Mouse (Mus musculus) embryo, embryonic 10.5 days (tissue): ENCODE data around the gene Tmem115.
"Not testable (repeated sequence)": the region's sequence is repeated elsewhere in the genome, so short reads cannot be mapped to it uniquely, and the experiment has no call there.

ENCODE experiments used
- DNase-seq: peaks from one replicate; pipeline ENCODE4 v3.0.0-alpha.2; 2015; ENCODE audit warnings: low spot score

The Tmem115 gene

DNA sequence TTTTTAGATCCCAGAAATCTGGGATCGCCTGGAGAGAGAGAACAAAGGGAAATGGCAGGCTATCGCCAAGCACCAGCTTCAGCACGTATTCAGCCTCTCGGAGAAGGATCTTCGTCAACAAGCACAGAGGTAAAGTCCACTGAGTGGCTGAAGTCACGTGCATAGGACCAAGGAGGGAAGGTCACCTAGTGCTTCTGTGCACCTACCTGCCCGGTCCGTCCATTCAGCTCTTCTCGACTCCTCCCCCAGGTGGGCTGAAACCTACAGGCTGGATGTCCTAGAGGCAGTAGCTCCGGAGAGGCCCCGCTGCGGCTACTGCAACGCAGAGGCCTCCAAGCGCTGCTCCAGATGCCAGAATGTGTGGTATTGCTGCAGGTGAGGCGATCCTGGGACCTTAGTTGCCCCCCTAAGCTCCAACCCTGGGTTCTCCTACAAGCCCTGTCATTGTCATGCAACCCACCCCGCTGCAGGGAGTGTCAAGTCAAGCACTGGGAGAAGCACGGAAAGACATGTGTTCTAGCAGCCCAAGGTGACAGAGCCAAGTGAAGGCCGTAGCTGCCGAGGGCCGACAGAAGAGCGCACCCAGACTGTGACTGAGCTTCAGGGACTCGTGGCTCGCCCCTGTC lies 16.9 kb downstream of the Tmem115 start:
- DNase-seq: no peak

DNA sequence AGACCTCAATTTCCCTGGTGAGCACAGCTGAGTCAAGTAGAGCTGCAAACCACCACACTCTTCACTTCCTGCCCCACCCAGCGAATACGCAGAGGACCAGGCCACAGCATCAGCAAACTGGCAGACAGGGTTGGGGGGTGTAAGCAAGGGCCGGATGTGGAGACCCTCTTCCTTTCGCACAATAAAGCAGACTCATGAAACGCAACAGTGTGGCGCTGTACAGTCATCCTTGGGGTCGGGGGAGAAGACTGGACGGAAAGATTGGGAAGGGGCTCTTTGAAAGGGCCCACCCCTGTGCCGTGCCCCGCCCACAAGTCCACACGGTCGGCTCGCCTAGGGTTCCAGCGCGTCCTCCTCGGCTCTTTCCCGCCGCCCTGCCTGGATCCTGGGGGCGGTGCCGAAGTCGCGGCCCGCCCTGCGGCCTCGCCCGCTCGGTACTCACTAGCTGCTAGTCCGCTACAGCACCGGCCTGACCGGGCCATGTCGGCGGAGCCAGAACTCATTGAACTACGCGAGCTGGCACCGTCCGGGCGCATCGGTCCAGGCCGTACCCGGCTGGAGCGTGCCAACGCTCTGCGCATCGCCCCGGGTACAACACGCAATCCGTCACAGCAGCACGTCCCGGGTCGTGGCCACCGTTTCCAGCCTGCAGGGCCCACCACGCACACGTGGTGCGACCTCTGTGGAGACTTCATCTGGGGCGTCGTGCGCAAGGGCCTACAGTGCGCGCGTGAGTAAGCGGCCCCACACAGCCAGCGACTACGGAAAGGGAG lies 17.6 kb downstream of the Tmem115 start, which contains the start of gene Rassf1:
TSS of gene Rassf1 (plus strand) at position 439 of the 773 bp plus-strand sequence.
- peak; percentile 77 for DNase-seq

DNA sequence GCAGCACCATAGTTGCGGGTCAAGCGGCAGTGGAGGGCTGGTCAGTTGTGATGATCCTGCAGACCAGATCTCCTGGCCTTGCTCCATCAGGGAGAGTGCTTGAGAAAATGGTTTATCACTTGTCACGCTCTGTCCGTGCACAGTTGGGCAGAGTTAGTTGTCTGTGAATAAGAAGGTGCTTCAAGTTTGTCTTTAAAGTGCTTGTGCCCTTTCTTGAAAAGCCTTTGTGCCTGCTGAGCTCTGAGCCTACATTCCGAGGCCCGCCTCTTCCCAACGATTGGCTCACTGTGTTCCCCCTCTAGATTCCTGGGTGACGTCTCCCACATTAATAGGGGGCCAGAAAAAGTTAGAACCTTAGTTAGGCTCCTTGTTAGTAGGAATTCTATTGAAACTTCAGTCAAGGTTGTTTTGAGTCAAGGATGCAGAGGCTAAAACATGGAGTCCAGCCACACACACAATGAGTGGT lies 18.2 kb downstream of the Tmem115 start:
- peak; percentile 58 for DNase-seq

DNA sequence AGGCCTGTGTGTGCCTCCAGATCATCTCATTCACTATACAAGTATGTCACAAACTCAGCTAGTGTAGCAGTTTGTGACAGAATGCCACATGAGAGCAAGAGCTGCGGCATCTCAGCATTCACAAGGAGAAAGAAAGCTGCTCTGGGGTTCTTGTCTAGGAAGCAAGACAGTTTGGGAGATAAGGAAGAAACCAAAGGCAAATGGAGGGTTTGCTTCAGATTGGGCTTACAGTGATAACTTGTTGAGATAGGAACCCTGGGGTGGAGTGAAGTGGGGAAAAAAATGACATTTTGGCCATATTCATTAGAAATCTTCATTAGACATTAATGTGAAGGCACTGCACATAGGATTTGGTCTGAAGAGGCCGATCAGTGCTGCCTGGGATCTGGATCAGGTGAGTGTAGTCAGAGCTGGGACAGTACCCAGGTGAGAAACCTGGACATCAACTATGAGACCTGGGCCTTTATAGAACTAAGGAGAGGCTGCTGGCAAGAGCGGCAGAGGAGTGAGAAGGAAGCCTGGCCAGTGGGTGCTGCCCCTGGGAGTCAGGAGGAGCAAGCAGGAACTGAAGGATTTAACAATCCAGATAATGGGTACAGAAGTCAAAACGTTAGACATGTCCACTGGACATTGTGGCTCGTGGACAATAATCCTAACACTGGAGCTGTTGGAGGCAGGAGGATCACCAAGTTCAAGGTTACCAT lies 19.1 kb downstream of the Tmem115 start:
- DNase-seq: no peak

DNA sequence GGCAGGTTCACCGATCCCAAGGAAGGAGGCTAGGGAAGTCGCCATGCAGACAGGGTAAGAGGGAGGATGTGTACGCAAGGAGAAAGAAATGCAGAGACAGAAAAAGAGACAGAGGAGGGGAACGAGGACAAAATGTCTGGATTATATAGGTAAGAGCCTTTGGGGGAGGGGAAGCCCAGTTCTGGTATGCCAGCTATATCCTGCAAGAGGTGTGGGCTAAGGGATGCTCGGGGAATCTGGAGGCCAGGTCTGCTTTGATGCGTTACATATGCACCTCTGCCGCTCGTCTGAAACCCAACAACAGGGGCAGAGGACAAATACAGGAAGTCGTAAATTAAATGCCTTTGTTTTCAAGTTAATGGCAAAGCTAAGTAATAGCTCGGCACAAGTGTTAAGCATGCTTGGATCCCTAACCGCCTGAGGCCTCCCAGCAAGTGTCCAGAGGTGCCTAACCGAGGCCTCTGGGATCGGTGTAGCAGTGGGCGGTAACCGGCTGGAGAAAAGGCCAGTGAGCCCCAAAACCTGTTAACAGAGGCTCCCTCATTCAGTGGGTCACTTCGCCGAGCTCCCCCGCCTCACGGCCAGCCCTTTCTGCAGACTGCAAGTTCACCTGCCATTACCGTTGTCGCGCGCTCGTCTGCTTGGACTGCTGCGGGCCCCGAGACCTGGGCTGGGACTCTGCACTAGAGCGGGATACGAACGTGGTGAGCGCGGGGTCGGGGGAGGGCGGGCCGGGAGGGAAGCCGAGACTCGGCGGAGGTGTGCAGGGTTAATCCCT lies 20.0 kb downstream of the Tmem115 start:
- peak; percentile 46 for DNase-seq

DNA sequence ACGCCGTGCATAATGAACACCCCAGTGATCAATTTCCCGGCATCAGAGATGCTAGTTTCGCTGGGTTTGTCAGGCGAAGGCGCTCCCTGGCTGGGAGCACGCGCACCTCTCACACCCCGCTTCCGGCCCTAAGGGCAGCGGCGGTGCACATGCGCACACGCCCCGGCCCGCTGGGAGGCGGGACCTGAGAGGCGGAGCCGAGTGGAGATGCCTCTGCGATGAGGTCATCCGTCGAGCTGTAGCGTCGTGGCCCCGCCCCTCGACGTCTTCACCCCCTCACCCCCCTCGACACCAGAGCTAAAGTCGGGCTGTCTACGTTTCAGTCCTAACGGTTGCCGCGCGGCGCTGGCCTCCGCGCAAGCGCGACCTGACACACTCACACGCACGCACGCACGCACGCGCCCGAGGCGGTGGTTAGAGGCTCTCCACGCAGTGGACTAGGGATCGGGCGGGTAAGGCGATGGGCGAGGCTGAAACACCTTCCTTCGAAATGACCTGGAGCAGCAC lies 20.6 kb downstream of the Tmem115 start:
- peak; percentile 99 for DNase-seq

DNA sequence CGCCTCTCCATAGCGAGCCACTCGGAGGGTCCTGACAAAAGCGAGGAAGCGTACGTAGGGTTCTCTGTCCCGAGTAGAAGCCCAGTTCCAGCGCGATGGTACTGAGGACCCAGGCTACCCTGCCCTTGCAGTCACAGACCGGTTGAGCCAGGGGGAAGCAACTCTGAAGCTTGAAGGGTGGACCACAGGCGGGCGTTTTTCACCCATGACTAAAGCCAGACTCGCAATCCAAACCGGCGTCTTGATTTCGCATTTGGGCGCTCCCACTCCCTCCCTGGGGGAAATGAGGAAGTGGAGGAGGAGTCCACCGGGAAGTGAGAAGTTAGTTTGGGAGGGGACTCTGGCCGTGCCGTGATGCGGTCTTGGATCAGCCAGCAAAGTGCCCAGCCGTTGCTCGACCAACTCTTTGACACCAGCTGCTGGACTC lies 21.3 kb downstream of the Tmem115 start:
- peak; percentile 72 for DNase-seq

DNA sequence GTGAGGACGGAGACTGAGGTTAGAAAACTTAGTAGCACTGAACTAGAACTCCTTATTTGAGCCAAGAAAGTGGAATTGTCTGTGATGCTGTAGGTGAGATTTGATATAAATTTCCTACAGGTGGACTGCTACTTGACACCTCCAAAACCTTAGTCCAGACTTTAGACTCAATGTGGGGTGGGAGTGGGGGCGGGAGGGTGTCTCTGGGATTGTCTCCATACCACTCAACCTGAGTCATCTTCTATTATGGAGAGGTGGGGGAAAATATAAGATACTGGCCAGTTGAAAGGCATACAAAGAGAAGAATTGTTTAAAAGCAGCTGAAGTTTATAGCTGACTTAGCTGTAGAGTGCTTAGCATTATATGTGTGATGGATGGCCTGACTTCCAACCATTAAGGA lies 22.0 kb downstream of the Tmem115 start:
- no peak for DNase-seq

DNA sequence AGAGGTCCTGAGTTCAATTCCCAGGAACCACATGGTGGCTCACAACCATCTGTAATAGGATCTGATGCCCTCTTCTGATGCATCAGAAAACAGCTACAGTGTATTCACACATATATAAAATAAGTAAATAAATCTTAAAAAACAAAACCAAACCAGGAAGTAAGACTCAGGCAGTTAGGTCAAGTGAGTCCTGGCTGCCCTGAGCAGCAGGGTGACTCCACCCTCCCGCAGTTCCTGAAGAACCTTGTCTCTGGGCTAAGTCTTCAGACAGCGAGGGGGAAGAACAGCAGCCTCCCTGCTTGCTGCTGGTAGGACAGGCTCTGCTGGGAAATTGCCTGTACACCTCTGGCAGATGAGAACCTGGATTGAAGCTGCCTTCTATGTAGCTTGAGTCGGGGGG lies 22.6 kb downstream of the Tmem115 start:
- DNase-seq: no peak

DNA sequence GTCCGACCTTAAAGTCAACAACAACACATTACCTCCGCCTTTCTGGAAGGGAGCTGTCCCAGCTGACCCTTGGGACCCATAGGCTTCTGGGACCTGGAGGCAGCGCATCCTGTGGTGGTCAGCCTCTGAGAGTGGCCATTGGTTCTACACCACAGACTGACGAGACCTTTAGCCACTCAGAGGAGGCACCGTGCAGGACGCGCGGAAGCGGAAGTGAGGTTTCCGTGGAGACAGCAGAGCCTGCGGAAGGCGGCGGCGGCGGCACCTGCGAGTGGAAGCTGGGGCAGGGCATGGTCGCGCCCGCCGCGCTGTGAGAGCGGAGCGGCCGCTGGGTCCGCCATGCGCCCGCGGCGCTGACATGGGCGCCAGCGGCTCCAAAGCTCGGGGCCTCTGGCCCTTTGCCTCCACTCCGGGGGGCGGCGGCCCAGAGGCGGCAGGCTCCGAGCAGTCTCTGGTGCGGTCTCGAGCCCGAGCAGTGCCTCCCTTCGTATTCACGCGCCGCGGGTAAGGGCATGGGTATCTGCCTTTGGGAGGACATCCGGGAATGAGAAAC lies 29.4 kb downstream of the Tmem115 start, which contains the start of gene Tusc2:
TSS of gene Tusc2 (plus strand) at position 227 of the 553 bp plus-strand sequence.
- peak; percentile 96 for DNase-seq

DNA sequence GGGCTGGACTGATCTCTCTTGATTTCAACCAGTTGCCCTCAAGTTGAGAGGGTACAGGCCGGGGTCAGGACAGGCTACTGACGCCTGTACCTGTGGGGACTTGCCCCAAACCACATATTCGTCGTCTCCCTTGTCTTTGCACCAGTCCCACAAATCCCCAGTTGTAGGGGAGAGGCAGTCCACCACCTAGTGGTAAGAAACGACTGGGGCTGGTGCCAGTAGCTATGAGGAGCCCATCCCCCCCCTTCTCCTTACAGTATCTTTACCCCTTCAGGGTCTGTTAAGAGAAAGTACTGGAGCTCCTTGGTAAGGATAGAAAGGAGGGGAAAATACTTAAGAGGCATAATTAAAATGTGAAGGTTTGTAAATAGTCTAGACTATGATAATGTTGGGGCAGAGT lies 31.8 kb downstream of the Tmem115 start:
- not testable (repeated sequence) for DNase-seq

DNA sequence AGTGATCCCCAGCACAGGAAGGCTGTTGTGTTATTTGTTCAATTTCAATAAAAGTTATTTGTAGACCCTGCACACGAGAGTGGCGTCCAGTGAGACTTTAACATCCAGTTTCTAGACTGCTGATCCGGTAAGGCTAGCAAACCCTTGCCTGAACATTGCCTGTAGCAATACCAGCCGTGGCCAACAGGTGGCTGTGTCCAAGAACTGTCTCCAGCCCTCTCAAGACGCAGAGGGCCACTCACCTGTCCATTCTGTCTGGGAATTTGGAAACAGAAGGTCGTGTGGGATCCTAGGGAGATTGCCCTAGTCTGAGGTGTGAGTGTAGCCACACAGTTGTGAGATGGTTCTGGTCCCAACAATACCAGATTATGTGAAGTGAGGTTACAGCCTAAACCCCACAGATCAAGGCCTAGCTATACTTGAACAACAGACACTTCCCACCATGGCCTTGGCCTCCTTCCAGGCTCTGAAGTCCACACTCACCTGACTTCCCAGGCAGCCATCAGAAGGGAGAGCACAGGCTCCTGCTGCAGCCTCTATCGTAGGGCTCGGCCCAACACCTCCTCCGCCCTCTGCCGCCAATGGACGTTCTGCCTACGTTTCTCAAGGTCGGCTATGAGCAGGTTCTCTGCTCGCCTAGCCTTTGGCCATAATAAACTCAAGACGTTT lies 32.4 kb downstream of the Tmem115 start:
- peak; percentile 85 for DNase-seq

DNA sequence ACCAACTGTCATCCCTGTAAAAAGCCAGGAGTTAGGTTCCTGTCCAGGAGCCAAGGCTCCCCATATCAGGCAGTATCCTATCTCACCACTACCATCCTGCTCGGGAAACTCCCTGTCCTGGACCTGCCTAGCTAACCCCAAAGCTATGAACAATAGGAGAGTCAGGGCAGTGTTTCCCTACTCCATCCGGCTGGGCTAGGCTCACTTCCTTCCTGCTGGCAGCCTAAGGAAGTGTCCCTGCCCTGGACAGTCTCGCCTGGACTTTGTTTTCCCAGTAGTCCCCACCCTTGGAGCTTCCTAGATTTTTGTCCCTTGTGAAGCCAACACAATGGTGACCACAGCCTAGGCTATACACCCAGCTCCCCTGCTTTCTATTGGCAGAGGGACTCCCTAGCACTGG lies 33.1 kb downstream of the Tmem115 start:
- DNase-seq: no peak

DNA sequence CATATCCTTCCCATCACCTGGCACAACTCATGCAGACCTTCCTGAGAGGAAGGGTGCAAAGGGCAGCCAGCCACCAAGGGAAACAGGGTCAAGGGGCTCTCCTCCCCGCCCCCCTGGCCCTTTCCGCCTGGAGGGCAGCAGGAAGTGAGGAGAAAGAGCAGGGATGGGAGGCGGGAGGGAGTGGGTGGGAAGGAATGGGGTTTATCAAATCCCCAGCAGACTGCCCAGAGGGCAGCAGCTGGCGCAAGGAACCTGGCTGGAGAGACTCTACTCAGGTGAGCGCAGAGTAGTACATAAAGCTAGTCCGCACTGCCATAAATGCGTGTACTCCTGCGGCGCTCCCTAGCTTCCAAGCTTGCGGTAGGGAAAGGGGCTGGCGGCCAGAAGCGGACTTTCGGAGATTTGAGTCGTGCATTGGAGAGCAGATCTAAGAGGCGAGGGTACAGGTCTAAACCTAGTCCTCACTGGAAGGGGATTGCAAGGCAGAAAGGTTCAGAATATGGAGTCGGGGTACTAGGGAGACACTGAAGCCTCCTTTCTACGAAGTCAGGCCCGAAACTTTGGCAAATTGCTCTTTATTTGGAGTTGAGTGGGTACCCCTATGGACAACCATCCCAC lies 34.1 kb downstream of the Tmem115 start, which contains the start of gene Hyal2:
TSS of gene Hyal2 (plus strand) at position 244 of the 618 bp plus-strand sequence.
- peak; percentile 51 for DNase-seq

DNA sequence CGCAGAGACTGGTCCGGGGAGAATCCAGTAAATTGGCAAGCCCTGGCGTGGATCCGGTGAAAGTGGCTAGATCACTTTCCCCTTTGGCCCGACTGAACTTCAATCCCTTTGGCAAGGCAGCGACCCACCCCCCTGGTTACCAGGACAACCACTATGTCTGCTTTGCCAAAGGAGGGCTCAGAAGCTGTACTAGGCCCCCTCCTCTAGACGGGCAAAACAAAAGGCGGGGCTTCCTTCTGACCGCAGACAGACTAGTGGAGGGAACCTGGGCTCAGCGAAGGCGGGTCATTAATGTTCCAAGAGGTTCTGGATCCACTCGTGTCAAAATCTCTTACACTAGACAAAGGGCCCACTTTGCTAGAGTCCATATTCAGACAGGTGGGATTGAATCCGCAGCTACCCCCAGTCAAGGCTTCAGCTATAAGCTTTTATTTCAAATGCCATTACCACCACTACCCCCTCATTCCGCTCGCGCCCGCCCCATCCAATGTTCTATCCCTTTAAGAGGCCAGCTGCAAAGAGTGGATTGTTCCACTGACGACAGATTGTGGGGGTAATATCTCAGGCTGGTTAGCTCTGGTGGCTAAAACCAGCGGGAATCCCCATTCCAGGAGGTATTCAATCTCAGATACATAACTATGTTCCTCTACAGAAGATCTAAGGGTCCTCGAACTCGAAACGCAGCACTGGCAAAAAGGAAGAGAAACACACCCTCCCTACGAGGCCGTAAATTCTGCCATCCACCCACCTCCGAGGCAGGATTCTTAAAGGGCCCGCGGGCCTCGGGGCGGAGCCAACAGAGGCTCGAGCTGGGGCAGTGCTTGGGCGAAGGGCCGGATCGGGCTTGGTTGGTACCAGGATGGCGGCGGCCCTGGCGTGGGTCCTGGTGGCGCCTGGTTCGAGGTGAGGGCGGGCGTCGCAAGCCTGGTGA lies 34.9 kb downstream of the Tmem115 start:
- peak; percentile 93 for DNase-seq

DNA sequence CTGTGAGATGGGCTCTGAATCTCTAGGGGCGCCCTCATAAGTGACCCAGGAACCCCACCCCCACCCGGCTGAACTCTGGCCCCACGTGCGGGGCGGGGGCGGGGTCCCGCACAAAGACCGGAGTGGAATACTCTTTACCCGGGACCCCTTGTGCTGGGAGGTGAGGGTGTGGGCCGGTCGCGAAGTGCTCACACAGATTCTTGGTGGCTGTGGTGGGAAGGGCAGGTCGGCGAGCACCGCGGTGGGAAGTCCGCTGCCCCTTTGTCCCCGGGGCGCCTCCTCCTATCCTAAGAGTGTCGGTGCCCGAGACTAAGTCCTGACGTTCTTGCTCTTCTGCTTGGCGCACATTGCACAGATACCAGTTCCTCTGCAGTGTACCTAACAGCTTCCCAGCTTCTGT lies 35.5 kb downstream of the Tmem115 start:
- DNase-seq: no peak

DNA sequence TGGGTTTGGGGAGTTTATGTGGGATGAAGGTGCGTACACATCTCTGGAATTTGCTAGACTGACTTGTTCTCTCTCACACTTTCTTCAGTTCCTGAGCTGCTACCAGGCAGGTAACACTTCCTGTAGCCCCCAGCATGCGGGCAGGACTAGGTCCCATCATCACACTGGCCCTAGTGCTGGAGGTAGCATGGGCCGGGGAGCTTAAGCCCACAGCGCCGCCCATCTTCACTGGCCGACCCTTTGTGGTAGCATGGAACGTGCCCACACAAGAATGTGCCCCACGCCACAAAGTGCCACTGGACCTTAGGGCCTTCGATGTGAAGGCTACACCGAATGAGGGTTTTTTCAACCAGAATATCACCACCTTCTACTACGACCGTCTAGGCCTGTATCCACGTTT lies 36.3 kb downstream of the Tmem115 start:
- DNase-seq: no peak

DNA sequence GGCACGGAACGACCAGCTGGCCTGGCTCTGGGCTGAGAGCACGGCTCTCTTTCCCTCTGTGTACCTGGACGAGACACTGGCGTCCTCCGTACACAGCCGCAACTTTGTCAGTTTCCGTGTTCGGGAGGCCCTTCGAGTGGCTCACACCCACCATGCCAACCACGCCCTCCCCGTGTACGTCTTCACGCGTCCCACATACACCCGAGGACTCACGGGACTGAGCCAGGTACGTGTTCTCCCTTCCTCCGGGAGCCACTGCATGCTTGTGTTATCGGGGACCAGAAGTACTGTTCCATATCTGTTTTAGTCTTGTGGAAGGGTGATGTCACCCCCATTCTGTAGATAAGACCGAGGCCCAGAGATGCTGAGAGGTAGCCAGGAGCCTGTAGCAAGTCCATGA lies 37.1 kb downstream of the Tmem115 start:
- DNase-seq: no peak
